Mouse (Mus musculus) cerebellum, adult 2 months (tissue): ENCODE measurements around the gene Olfr912. TPM values are rescaled to one million over a fixed set of nuclear protein-coding genes. Genes with fewer than 3 reads are reported as not detected.

Experiments
- DNase-seq, 2 experiments: peaks; one replicate each; pipeline ENCODE4 v3.0.0; 2021
- H3K27ac ChIP-seq: fragments of 200-500 bp; 2 replicates; pipeline ENCODE4 v1.5.1; 2012; ENCODE audit warnings: low read length, control low read depth, inconsistent platforms; ENCODE audit not compliant: insufficient read depth
- H3K27me3 ChIP-seq: fragments of 200-500 bp; 2 replicates; pipeline ENCODE4 v1.6.1; 2012; ENCODE audit warnings: inconsistent platforms, mild to moderate bottlenecking, low read length, moderate library complexity; ENCODE audit not compliant: control insufficient read depth, insufficient read depth
- H3K4me1 ChIP-seq: fragments of 200-500 bp; 2 replicates; pipeline ENCODE4 v1.6.1; 2011; ENCODE audit warnings: low read length; ENCODE audit not compliant: control insufficient read depth, insufficient read depth
- H3K4me3 ChIP-seq: fragments of 200-500 bp; replicated peaks from 2 replicates; pipeline ENCODE3; 2011; ENCODE audit warnings: mild to moderate bottlenecking, low read depth, low read length, control low read depth; ENCODE audit not compliant: insufficient read depth
- CTCF ChIP-seq: fragments of 200-500 bp; IDR thresholded peaks from 2 replicates; pipeline ENCODE4 v1.5.1; 2011; ENCODE audit warnings: low read depth, mild to moderate bottlenecking, control low read depth, low read length, moderate library complexity, borderline replicate concordance; ENCODE audit not compliant: insufficient read depth
- POLR2A ChIP-seq: fragments of 200-500 bp; IDR thresholded peaks from 2 replicates; pipeline ENCODE4 v1.6.1; 2011; ENCODE audit warnings: low read length, control low read depth, borderline replicate concordance; ENCODE audit not compliant: insufficient read depth
- WGBS: fragments of 180-500 bp; shearing (Covaris S2); methylation state at CpG from one replicate; pipeline ENCODE4 v1.1.7; 2018; 5-methylcytosine and 5-hydroxymethylcytosine counted together
- polyA plus RNA-seq: library from polyadenylated mRNA; depleted of rRNA; stranded (reverse); fragments of >200 nt; gene quantifications from 2 replicates; pipeline ENCODE4 v1.2.3, GENCODE M21; 2012; rRNA removed

Gene Olfr912
- polyA plus RNA-seq: not detected in 2 replicates

- no peak within 1 kb of the TSS for H3K4me3 ChIP-seq
- no peaks in the 10 kb centered on the region for H3K27me3 ChIP-seq
- no peak for DNase-seq
- WGBS: 74% methylated on average over 1 of the region's 1 CpGs
- TF ChIP-seq CTCF: no peak
- no peak for TF ChIP-seq POLR2A
- H3K4me1 ChIP-seq: no peaks in the 10 kb centered on the region
- H3K27ac ChIP-seq: no peak within 1 kb of the TSS
Observed at GRCm38 (mm10) chr9:38579878-38580277, at the start of gene Olfr912. Gene Olfr912, plus strand, starts transcription at chr9:38580178.

GRCm38 (mm10) chr9:38537549-38537948 lies 42.4 kb upstream of the Olfr912 start, which contains the start of gene Olfr910:
Gene Olfr910, plus strand, starts transcription at chr9:38537849.
- no peak for DNase-seq
- Histone ChIP-seq H3K27me3 (no peaks in the 10 kb centered on the region), H3K4me3 (no peak within 1 kb of the TSS), H3K4me1 (no peaks in the 10 kb centered on the region), H3K27ac (no peak within 1 kb of the TSS)
- WGBS: 95% methylated on average over 2 of the region's 2 CpGs
- TF ChIP-seq CTCF (no peak), POLR2A (no peak)

GRCm38 (mm10) chr9:38591056-38591455 lies 11.1 kb downstream of the Olfr912 start:
- WGBS: 56% methylated on average over 1 of the region's 1 CpGs
- TF ChIP-seq POLR2A: no peak
- TF ChIP-seq CTCF: no peak
- Histone ChIP-seq H3K4me1 (no peaks in the 10 kb centered on the region), H3K27ac (no peak overlapping the region), H3K27me3 (no peaks in the 10 kb centered on the region), H3K4me3 (no peak overlapping the region)
- DNase-seq: no peak

GRCm38 (mm10) chr9:38592459-38592858 lies 12.5 kb downstream of the Olfr912 start, which contains the start of gene Olfr913:
Gene Olfr913, plus strand, starts transcription at chr9:38592759.
- H3K4me3 ChIP-seq: no peak within 1 kb of the TSS
- no peak for DNase-seq
- WGBS: 34% methylated on average over 2 of the region's 2 CpGs
- no peaks in the 10 kb centered on the region for H3K4me1 ChIP-seq
- TF ChIP-seq CTCF (no peak), POLR2A (no peak)
- no peak within 1 kb of the TSS for H3K27ac ChIP-seq
- no peaks in the 10 kb centered on the region for H3K27me3 ChIP-seq

- 52% methylated on average over 2 of the region's 2 CpGs for WGBS
- TF ChIP-seq CTCF: no peak
- no peak for TF ChIP-seq POLR2A
Observed at GRCm38 (mm10) chr9:38604802-38605201, 24.8 kb downstream of the Olfr912 start, which contains the start of gene Olfr914. Gene Olfr914, plus strand, starts transcription at chr9:38605102.

GRCm38 (mm10) chr9:38632406-38632805 lies 52.4 kb downstream of the Olfr912 start:
- Histone ChIP-seq H3K27ac (no peak overlapping the region), H3K27me3 (no peaks in the 10 kb centered on the region), H3K4me3 (no peak overlapping the region), H3K4me1 (no peaks in the 10 kb centered on the region)
- no peak for DNase-seq
- 78% methylated on average over 4 of the region's 4 CpGs for WGBS
- no peak for TF ChIP-seq CTCF
- no peak for TF ChIP-seq POLR2A

More at GRCm38 (mm10) chr9:38604802-38605201, 24.8 kb downstream of the Olfr912 start, which contains the start of gene Olfr914:
- DNase-seq: no peak
- H3K27me3 ChIP-seq: no peaks in the 10 kb centered on the region
- no peaks in the 10 kb centered on the region for H3K4me1 ChIP-seq
- H3K4me3 ChIP-seq: no peak within 1 kb of the TSS
- H3K27ac ChIP-seq: no peak within 1 kb of the TSS

Other genes with a start within 250 kb of the Olfr912 start
- gene Olfr898, start 231.8 kb upstream of the Olfr912 start, polyA plus RNA-seq: not detected in 2 replicates
- gene Olfr250, start 213.3 kb upstream of the Olfr912 start, polyA plus RNA-seq: not detected in 2 replicates
- gene Olfr251, start 203.1 kb upstream of the Olfr912 start, polyA plus RNA-seq: not detected in 2 replicates
- gene Olfr147, start 178.5 kb upstream of the Olfr912 start, polyA plus RNA-seq: not detected in 2 replicates
- gene Olfr901, start 150.7 kb upstream of the Olfr912 start, polyA plus RNA-seq: not detected in 2 replicates
- not detected in 2 replicates for gene Olfr902, start 132.5 kb upstream of the Olfr912 start, polyA plus RNA-seq
- gene Olfr904, start 117.0 kb upstream of the Olfr912 start, polyA plus RNA-seq: not detected in 2 replicates
- gene Olfr905, start 109.1 kb upstream of the Olfr912 start, polyA plus RNA-seq: not detected in 2 replicates
- gene Olfr906, start 93.1 kb upstream of the Olfr912 start, polyA plus RNA-seq: not detected in 2 replicates
- not detected in 2 replicates for gene Olfr907, start 84.4 kb upstream of the Olfr912 start, polyA plus RNA-seq
- gene Olfr911-ps1, start 58.6 kb upstream of the Olfr912 start, polyA plus RNA-seq: not detected in 2 replicates
- not detected in 2 replicates for gene Olfr910, start 42.3 kb upstream of the Olfr912 start, polyA plus RNA-seq
- gene Olfr913, start 12.6 kb downstream of the Olfr912 start, polyA plus RNA-seq: not detected in 2 replicates
- gene Olfr914, start 24.9 kb downstream of the Olfr912 start, polyA plus RNA-seq: not detected in 2 replicates
- gene Olfr916, start 79.7 kb downstream of the Olfr912 start, polyA plus RNA-seq: not detected in 2 replicates
- gene Olfr917, start 85.7 kb downstream of the Olfr912 start, polyA plus RNA-seq: not detected in 2 replicates
- not detected in 2 replicates for gene Olfr918, start 94.4 kb downstream of the Olfr912 start, polyA plus RNA-seq
- not detected in 2 replicates for gene Olfr919, start 123.5 kb downstream of the Olfr912 start, polyA plus RNA-seq
- 8.1 and 8.4 TPM in 2 replicates for gene Vwa5a, start 138.1 kb downstream of the Olfr912 start, polyA plus RNA-seq
- 0.20 and 0.24 TPM in 2 replicates for gene Olfr920, start 172.1 kb downstream of the Olfr912 start, polyA plus RNA-seq
- gene Olfr921, start 192.9 kb downstream of the Olfr912 start, polyA plus RNA-seq: 0.06 and 0.18 TPM in 2 replicates
- gene Olfr922, start 234.4 kb downstream of the Olfr912 start, polyA plus RNA-seq: 0.52 and 0.57 TPM in 2 replicates
- 0.30 and 0.39 TPM in 2 replicates for gene Olfr923, start 246.4 kb downstream of the Olfr912 start, polyA plus RNA-seq